Mouse (Mus musculus) stomach, postnatal 0 days (tissue): ENCODE data around the gene Ibsp. TPM values are rescaled to one million over a fixed set of nuclear protein-coding genes. Genes with fewer than 3 reads are reported as not detected.

ENCODE experiments used
- ATAC-seq: fragments of 200-750 bp; cut with Nextera tagmentation; 2 replicates; pipeline ENCODE4 v1.8.0; 2017; ENCODE audit not compliant: low FRiP score, low TSS enrichment
- DNase-seq: peaks from one replicate; pipeline ENCODE4 v3.0.0-alpha.2; 2016; ENCODE audit warnings: low spot score
- H3K27ac ChIP-seq: fragments of 300-500 bp; sonication (generic); replicated peaks from 2 replicates; pipeline ENCODE4 v1.5.1; 2014; ENCODE audit warnings: mild to moderate bottlenecking, control low read depth
- H3K27me3 ChIP-seq: fragments of 300-500 bp; sonication (generic); 2 replicates; pipeline ENCODE4 v1.6.1; 2014; ENCODE audit warnings: low read length; ENCODE audit not compliant: control insufficient read depth, insufficient read depth
- H3K36me3 ChIP-seq: fragments of 300-500 bp; sonication (generic); 2 replicates; pipeline ENCODE4 v1.6.1; 2014; ENCODE audit warnings: low read length, mixed read lengths; ENCODE audit not compliant: control insufficient read depth, insufficient read depth
- H3K4me1 ChIP-seq: fragments of 300-500 bp; sonication (generic); replicated peaks from 2 replicates; pipeline ENCODE4 v1.6.1; 2014; ENCODE audit warnings: antibody characterized with exemption; ENCODE audit not compliant: control insufficient read depth, insufficient read depth
- H3K4me2 ChIP-seq: fragments of 300-500 bp; sonication (generic); replicated peaks from 2 replicates; pipeline ENCODE4 v1.6.1; 2014; ENCODE audit warnings: low read depth, mild to moderate bottlenecking, control low read depth, moderate library complexity
- H3K4me3 ChIP-seq: fragments of 300-500 bp; sonication (generic); 2 replicates; pipeline ENCODE4 v1.5.1; 2014; ENCODE audit warnings: low read depth, low read length, control low read depth
- H3K9ac ChIP-seq: fragments of 300-500 bp; sonication (generic); 2 replicates; pipeline ENCODE4 v1.6.1; 2014; ENCODE audit warnings: mild to moderate bottlenecking, low read length, control low read depth, mixed read lengths
- H3K9me3 ChIP-seq: fragments of 300-500 bp; sonication (generic); 2 replicates; pipeline ENCODE4 v1.6.1; 2016; ENCODE audit warnings: low read length; ENCODE audit not compliant: control insufficient read depth
- CTCF ChIP-seq: IDR thresholded peaks from 2 replicates; pipeline ENCODE4 v1.5.1; 2016; ENCODE audit warnings: antibody characterized with exemption, low read depth, mild to moderate bottlenecking, moderate library complexity
- EP300 ChIP-seq: optimal IDR thresholded peaks from 2 replicates; pipeline ENCODE3; 2016; ENCODE audit warnings: antibody characterized with exemption
- WGBS: fragments of 180-500 bp; shearing (Covaris S2); extraction: QIAGEN DNeasy Blood & Tissue Kit; methylation state at CpG from one replicate; pipeline ENCODE4 v1.1.7; 2014; 5-methylcytosine and 5-hydroxymethylcytosine counted together
- microRNA-seq: library from miRNA; unstranded; fragments of <30 nt; microRNA quantifications from one replicate; pipeline ENCODE4, GENCODE M21; 2016
- polyA plus RNA-seq: library from polyadenylated mRNA; unstranded; fragments of >200 nt; fragmentation: Nextera tagmentation; extraction: Ambion mirVana; gene quantifications from 2 replicates; pipeline ENCODE4 v1.2.1, GENCODE M21; 2015

The Ibsp gene
- polyA plus RNA-seq, 1 experiment from 2014 or later = 0.13 TPM

GRCm38 (mm10) chr5:104359257-104359656 is 60.3 kb downstream of the Ibsp start:
- Histone ChIP-seq H3K27ac (no peak overlapping the region), H3K9ac (no peak overlapping the region), H3K36me3 (no peaks in the 10 kb centered on the region), H3K4me1 (no peaks in the 10 kb centered on the region), H3K4me3 (no peak overlapping the region), H3K9me3 (no peaks in the 10 kb centered on the region), H3K27me3 (no peaks in the 10 kb centered on the region), H3K4me2 (no peak overlapping the region)
- no peak for DNase-seq
- TF ChIP-seq CTCF (no peak), EP300 (no peak)
- no peak for ATAC-seq
- WGBS = 55% methylated on average over 6 of the region's 6 CpGs

Small RNAs within 50 kb of the gene (microRNA-seq; reads per million reads assigned to microRNA genes)
- not detected for gene Gm23616

Other genes with a start within 250 kb of the Ibsp start
- 0.35 TPM in 1 of 2 replicates, not detected in the other for gene Gm17660, start 221.6 kb upstream of the Ibsp start, polyA plus RNA-seq
- 206 and 241 TPM in 2 replicates for gene Sparcl1, start 185.4 kb upstream of the Ibsp start, polyA plus RNA-seq
- gene Dspp, start 128.5 kb upstream of the Ibsp start, polyA plus RNA-seq = not detected in 2 replicates
- 0.46 and 0.48 TPM in 2 replicates for gene Dmp1, start 96.6 kb upstream of the Ibsp start, polyA plus RNA-seq
- not detected in 2 replicates for gene Mepe, start 26.2 kb downstream of the Ibsp start, polyA plus RNA-seq
- gene Spp1, start 135.9 kb downstream of the Ibsp start, polyA plus RNA-seq = 198 and 233 TPM in 2 replicates
- 5.5 and 6.4 TPM in 2 replicates for gene Pkd2, start 160.3 kb downstream of the Ibsp start, polyA plus RNA-seq
- 4.9 and 5.8 TPM in 2 replicates for gene BC005561, start 209.2 kb downstream of the Ibsp start, polyA plus RNA-seq